Mouse (Mus musculus): Measurements from ENCODE around the gene Fam169a. TPM values are rescaled to one million over a fixed set of nuclear protein-coding genes. Genes with fewer than 3 reads are reported as not detected.
A peak's percentile ranks its signal among the peaks of the same experiment; 100 is the strongest.
"Not testable (repeated sequence)": the region's sequence is repeated elsewhere in the genome, so short reads cannot be mapped to it uniquely, and the experiment has no call there.

The Fam169a gene
- polyA plus RNA-seq, 1 experiment, result not detected

GRCm38 (mm10) chr13:97099187-97099852 is 32.2 kb downstream of the Fam169a start, which contains the start of gene Gm6169:
Gene Gm6169, minus strand, starts transcription at chr13:97099237.
- TF ChIP-seq POLR2A (IDR thresholded peaks at IDR 0.05; ENCODE audit: borderline replicate concordance, extremely low read depth, low read depth, low read length) (no peak), CTCF (IDR thresholded peaks at IDR 0.05; ENCODE audit: insufficient read depth, low read length) (peak; percentile 28; the same call in 1 of the 2 replicates)
- Histone ChIP-seq H3K4me1 (ENCODE audit: control insufficient read depth, insufficient read depth, low read length) (no peaks in the 10 kb centered on the region), H3K4me3 (replicated peaks; ENCODE audit: extremely low read depth, low read depth, low read length) (no peak within 1 kb of the TSS)
- no peak for DNase-seq
- 71% methylated on average over 22 of the region's 22 CpGs for WGBS

GRCm38 (mm10) chr13:97104996-97105395 is 37.9 kb downstream of the Fam169a start:
- Histone ChIP-seq H3K4me3 (replicated peaks; ENCODE audit: extremely low read depth, low read depth, low read length) (no peak overlapping the region), H3K4me1 (ENCODE audit: control insufficient read depth, insufficient read depth, low read length) (no peaks in the 10 kb centered on the region)
- no peak for DNase-seq
- 77% methylated on average over 7 of the region's 7 CpGs for WGBS
- TF ChIP-seq POLR2A (IDR thresholded peaks at IDR 0.05; ENCODE audit: borderline replicate concordance, extremely low read depth, low read depth, low read length), result no peak
- TF ChIP-seq CTCF (IDR thresholded peaks at IDR 0.05; ENCODE audit: insufficient read depth, low read length), result no peak

GRCm38 (mm10) chr13:97107721-97108120 is 40.6 kb downstream of the Fam169a start:
- 92% methylated on average over 4 of the region's 4 CpGs for WGBS

GRCm38 (mm10) chr13:97109046-97109445 is 42.0 kb downstream of the Fam169a start:
- TF ChIP-seq CTCF (IDR thresholded peaks at IDR 0.05; ENCODE audit: insufficient read depth, low read length), result no peak
- no peak for TF ChIP-seq POLR2A (IDR thresholded peaks at IDR 0.05; ENCODE audit: borderline replicate concordance, extremely low read depth, low read depth, low read length)
- 69% methylated on average over 4 of the region's 4 CpGs for whole genome bisulfite sequencing
- no peaks in the 10 kb centered on the region for H3K4me1 ChIP-seq (ENCODE audit: control insufficient read depth, insufficient read depth, low read length)
- DNase-seq, result no peak
- H3K4me3 ChIP-seq (replicated peaks; ENCODE audit: extremely low read depth, low read depth, low read length), result no peak overlapping the region

More at GRCm38 (mm10) chr13:97107721-97108120, 40.6 kb downstream of the Fam169a start:
- not testable (repeated sequence) for H3K4me3 ChIP-seq (replicated peaks; ENCODE audit: extremely low read depth, low read depth, low read length); DNase-seq; H3K4me1 ChIP-seq (ENCODE audit: control insufficient read depth, insufficient read depth, low read length)

GRCm38 (mm10) chr13:97121341-97121740 is 54.3 kb downstream of the Fam169a start:
- Histone ChIP-seq H3K4me1 (ENCODE audit: control insufficient read depth, insufficient read depth, low read length) (no peaks in the 10 kb centered on the region), H3K4me3 (replicated peaks; ENCODE audit: extremely low read depth, low read depth, low read length) (no peak overlapping the region)
- TF ChIP-seq POLR2A (IDR thresholded peaks at IDR 0.05; ENCODE audit: borderline replicate concordance, extremely low read depth, low read depth, low read length) (no peak), CTCF (IDR thresholded peaks at IDR 0.05; ENCODE audit: insufficient read depth, low read length) (no peak)
- no peak for DNase-seq
- 73% methylated on average over 3 of the region's 3 CpGs for WGBS

GRCm38 (mm10) chr13:97129654-97130053 is 62.6 kb downstream of the Fam169a start:
- not testable (repeated sequence) for DNase-seq; H3K4me1 ChIP-seq (ENCODE audit: control insufficient read depth, insufficient read depth, low read length); H3K4me3 ChIP-seq (replicated peaks; ENCODE audit: extremely low read depth, low read depth, low read length)
- 51% methylated on average over 4 of the region's 4 CpGs for WGBS

GRCm38 (mm10) chr13:97130413-97130812 is 63.3 kb downstream of the Fam169a start:
- not testable (repeated sequence) for H3K4me1 ChIP-seq (ENCODE audit: control insufficient read depth, insufficient read depth, low read length); H3K4me3 ChIP-seq (replicated peaks; ENCODE audit: extremely low read depth, low read depth, low read length); DNase-seq
- WGBS, result no CpG with 5 or more reads among the region's 2 CpGs

- WGBS, result under 1% methylated on average over 57 of the region's 57 CpGs
- peak; percentile 86 for DNase-seq
- peak within 1 kb of the TSS; percentile 83 for H3K4me3 ChIP-seq (replicated peaks; ENCODE audit: extremely low read depth, low read depth, low read length)
- TF ChIP-seq POLR2A (IDR thresholded peaks at IDR 0.05; ENCODE audit: borderline replicate concordance, extremely low read depth, low read depth, low read length) (peak; percentile 67; the same call in 1 of the 2 replicates), CTCF (IDR thresholded peaks at IDR 0.05; ENCODE audit: insufficient read depth, low read length) (no peak)
- no peaks in the 10 kb centered on the region; the same call in 1 of the 2 replicates for H3K4me1 ChIP-seq (ENCODE audit: control insufficient read depth, insufficient read depth, low read length)
Observed at GRCm38 (mm10) chr13:97137466-97138400, 70.6 kb downstream of the Fam169a start, which contains the start of the genes Gfm2 and Nsa2. Gene Gfm2, plus strand, starts transcription at chr13:97137937. Gene Nsa2, minus strand, starts transcription at chr13:97137937.

- H3K4me1 ChIP-seq (ENCODE audit: control insufficient read depth, insufficient read depth, low read length); DNase-seq: not testable (repeated sequence)
- WGBS, result 24% methylated on average over 8 of the region's 8 CpGs
- H3K4me3 ChIP-seq (replicated peaks; ENCODE audit: extremely low read depth, low read depth, low read length), result peak overlapping the region; percentile 83
Observed at GRCm38 (mm10) chr13:97138404-97138931, 71.4 kb downstream of the Fam169a start.

- Histone ChIP-seq H3K4me1 (ENCODE audit: control insufficient read depth, insufficient read depth, low read length) (no peaks in the 10 kb centered on the region), H3K4me3 (replicated peaks; ENCODE audit: extremely low read depth, low read depth, low read length) (no peak overlapping the region)
- WGBS, result 87% methylated on average over 7 of the region's 7 CpGs
- TF ChIP-seq POLR2A (IDR thresholded peaks at IDR 0.05; ENCODE audit: borderline replicate concordance, extremely low read depth, low read depth, low read length) (no peak), CTCF (IDR thresholded peaks at IDR 0.05; ENCODE audit: insufficient read depth, low read length) (no peak)
- no peak for DNase-seq
Observed at GRCm38 (mm10) chr13:97142321-97142720, 75.2 kb downstream of the Fam169a start.

All from lung, adult 2 months (tissue).